Mouse (Mus musculus) MEL (cell line): ENCODE results near the gene Evl. TPM values are rescaled to one million over a fixed set of nuclear protein-coding genes. Genes with fewer than 3 reads are reported as not detected.

Experiments used
- DNase-seq: peaks from one replicate; pipeline ENCODE4 v3.0.0; 2011; ENCODE audit warnings: low read depth, low spot score
- H3K27ac ChIP-seq: 2 replicates; pipeline ENCODE4 v1.5.1; 2012; ENCODE audit warnings: low read depth, mild to moderate bottlenecking, control low read depth, low read length, moderate library complexity; ENCODE audit not compliant: control insufficient read depth
- H3K27me3 ChIP-seq, 2 experiments: fragments of 150-350 bp in 1 of 2; sonication (generic) in 1 of 2; 2 replicates each; pipeline ENCODE4 v1.6.1; 2012; ENCODE audit warnings: low read length in 2 of 2, mild to moderate bottlenecking in 2 of 2, improper control_type of control experiment in 1 of 2, moderate library complexity in 1 of 2; ENCODE audit not compliant: insufficient read depth in 2 of 2, control insufficient read depth in 1 of 2
- H3K36me3 ChIP-seq, 2 experiments: 2 replicates each; pipeline ENCODE4 v1.6.1; 2012 to 2014; ENCODE audit warnings: low read length in 2 of 2, improper control_type of control experiment in 1 of 2, inconsistent platforms in 1 of 2, mild to moderate bottlenecking in 1 of 2; ENCODE audit not compliant: insufficient read depth in 2 of 2, control insufficient read depth in 1 of 2
- H3K4me1 ChIP-seq, 2 experiments: fragments of 150-350 bp in 1 of 2; sonication (generic) in 1 of 2; 2 replicates each; pipeline ENCODE4 v1.6.1; 2012; ENCODE audit warnings: low read length in 2 of 2, improper control_type of control experiment in 1 of 2, mild to moderate bottlenecking in 1 of 2; ENCODE audit not compliant: insufficient read depth in 2 of 2, control insufficient read depth in 1 of 2
- H3K4me3 ChIP-seq, 2 experiments: fragments of 150-350 bp in 1 of 2; sonication (generic) in 1 of 2; 2 replicates each; pipeline ENCODE4 v1.5.1; 2012; ENCODE audit warnings: low read depth in 2 of 2, low read length in 2 of 2, mild to moderate bottlenecking in 2 of 2, moderate library complexity in 2 of 2, control low read depth in 1 of 2, improper control_type of control experiment in 1 of 2; ENCODE audit not compliant: control insufficient read depth in 1 of 2, insufficient read depth in 1 of 2
- H3K79me2 ChIP-seq: 2 replicates; pipeline ENCODE4 v1.6.1; 2012; ENCODE audit warnings: mild to moderate bottlenecking, low read length, moderate library complexity; ENCODE audit not compliant: control insufficient read depth, poor library complexity, insufficient read depth
- H3K9ac ChIP-seq: 2 replicates; pipeline ENCODE4 v1.6.1; 2012; ENCODE audit warnings: low read depth, mild to moderate bottlenecking, control low read depth, low read length, moderate library complexity; ENCODE audit not compliant: control insufficient read depth, poor library complexity, severe bottlenecking
- H3K9me3 ChIP-seq: fragments of 150-350 bp; sonication (generic); replicated peaks from 2 replicates; pipeline ENCODE4 v1.6.1; 2012; ENCODE audit warnings: mild to moderate bottlenecking, low read length, improper control_type of control experiment, moderate library complexity; ENCODE audit not compliant: insufficient read depth
- BHLHE40 ChIP-seq: IDR thresholded peaks from 2 replicates; pipeline ENCODE4 v1.6.1; 2012; ENCODE audit warnings: low read depth, mild to moderate bottlenecking, inconsistent platforms, low read length, improper control_type of control experiment, borderline replicate concordance
- CHD1 ChIP-seq: IDR thresholded peaks from 2 replicates; pipeline ENCODE4 v1.6.1; 2012; ENCODE audit warnings: low read depth, mild to moderate bottlenecking, inconsistent platforms, low read length, improper control_type of control experiment
- CHD2 ChIP-seq: IDR thresholded peaks from 2 replicates; pipeline ENCODE4 v1.6.1; 2011; ENCODE audit warnings: low read length, improper control_type of control experiment
- CTCF ChIP-seq, 3 experiments: IDR thresholded peaks in 2 of 3; conservative IDR thresholded peaks in 1 of 3; 2 replicates each; pipeline ENCODE4 v1.5.1; 2011 to 2012; ENCODE audit warnings: low read length in 3 of 3, low read depth in 2 of 3, mild to moderate bottlenecking in 2 of 3, improper control_type of control experiment in 1 of 3, inconsistent platforms in 1 of 3, mixed read lengths in 1 of 3, moderate library complexity in 1 of 3; ENCODE audit not compliant: control insufficient read depth in 1 of 3, insufficient read depth in 1 of 3, poor library complexity in 1 of 3, severe bottlenecking in 1 of 3
- E2F4 ChIP-seq: IDR thresholded peaks from 2 replicates; pipeline ENCODE4 v1.6.1; 2011; ENCODE audit warnings: low read depth, low read length, improper control_type of control experiment, borderline replicate concordance
- ELF1 ChIP-seq: IDR thresholded peaks from 2 replicates; pipeline ENCODE4 v1.6.1; 2014; ENCODE audit warnings: low read depth, mild to moderate bottlenecking, inconsistent platforms, low read length, improper control_type of control experiment, moderate library complexity
- EP300 ChIP-seq, 2 experiments: IDR thresholded peaks; 2 replicates each; pipeline ENCODE4 v1.6.1; 2011; ENCODE audit warnings: improper control_type of control experiment in 2 of 2, low read length in 2 of 2, low read depth in 1 of 2, mild to moderate bottlenecking in 1 of 2
- ETS1 ChIP-seq: IDR thresholded peaks from 2 replicates; pipeline ENCODE4 v1.6.1; 2012; ENCODE audit warnings: low read depth, mild to moderate bottlenecking, inconsistent platforms, low read length, improper control_type of control experiment, moderate library complexity
- GABPA ChIP-seq: IDR thresholded peaks from 2 replicates; pipeline ENCODE4 v1.6.1; 2012; ENCODE audit warnings: low read depth, mild to moderate bottlenecking, inconsistent platforms, low read length, improper control_type of control experiment, moderate library complexity
- KAT2A ChIP-seq: conservative IDR thresholded peaks from 2 replicates; pipeline ENCODE4 v1.6.1; 2012; ENCODE audit warnings: low read depth, low read length, improper control_type of control experiment, inconsistent platforms
- MAFK ChIP-seq: IDR thresholded peaks from 2 replicates; pipeline ENCODE4 v1.6.1; 2011; ENCODE audit warnings: low read depth, mild to moderate bottlenecking, low read length, improper control_type of control experiment, borderline replicate concordance
- MAX ChIP-seq: IDR thresholded peaks from 2 replicates; pipeline ENCODE4 v1.6.1; 2011; ENCODE audit warnings: low read length, improper control_type of control experiment
- MXI1 ChIP-seq: IDR thresholded peaks from 2 replicates; pipeline ENCODE4 v1.6.1; 2011; ENCODE audit warnings: mild to moderate bottlenecking, low read depth, low read length, improper control_type of control experiment
- MYB ChIP-seq: IDR thresholded peaks from 2 replicates; pipeline ENCODE4 v1.6.1; 2011; ENCODE audit warnings: mild to moderate bottlenecking, low read depth, low read length, improper control_type of control experiment
- NRF1 ChIP-seq: IDR thresholded peaks from 2 replicates; pipeline ENCODE4 v1.6.1; 2014; ENCODE audit warnings: low read depth, mild to moderate bottlenecking, inconsistent platforms, low read length, improper control_type of control experiment, moderate library complexity; ENCODE audit not compliant: poor library complexity, insufficient read depth, severe bottlenecking
- POLR2A ChIP-seq, 2 experiments: IDR thresholded peaks; 2 replicates each; pipeline ENCODE4 v1.6.1; 2011 to 2012; ENCODE audit warnings: low read length in 2 of 2, mild to moderate bottlenecking in 2 of 2, control low read depth in 1 of 2, improper control_type of control experiment in 1 of 2, low read depth in 1 of 2, moderate library complexity in 1 of 2; ENCODE audit not compliant: control insufficient read depth in 1 of 2, insufficient read depth in 1 of 2, poor library complexity in 1 of 2
- POLR2AphosphoS2 ChIP-seq: IDR thresholded peaks from 2 replicates; pipeline ENCODE4 v1.6.1; 2011; ENCODE audit warnings: low read length, improper control_type of control experiment
- POLR2AphosphoS5 ChIP-seq: IDR thresholded peaks from 2 replicates; pipeline ENCODE4 v1.6.1; 2012; ENCODE audit warnings: low read depth, borderline replicate concordance, mild to moderate bottlenecking, inconsistent platforms, low read length, moderate library complexity, mixed read lengths
- RAD21 ChIP-seq: IDR thresholded peaks from 2 replicates; pipeline ENCODE4 v1.6.1; 2011; ENCODE audit warnings: mild to moderate bottlenecking, low read depth, low read length, improper control_type of control experiment
- SIN3A ChIP-seq: IDR thresholded peaks from 2 replicates; pipeline ENCODE4 v1.6.1; 2012; ENCODE audit warnings: low read length, improper control_type of control experiment, inconsistent platforms
- TAL1 ChIP-seq: IDR thresholded peaks from 2 replicates; pipeline ENCODE4 v1.6.1; 2012; ENCODE audit warnings: mild to moderate bottlenecking, inconsistent platforms, low read length, moderate library complexity, mixed read lengths
- TBP ChIP-seq: IDR thresholded peaks from 2 replicates; pipeline ENCODE4 v1.8.0; 2011; ENCODE audit warnings: low read depth, low read length, improper control_type of control experiment
- TCF12 ChIP-seq: IDR thresholded peaks from 2 replicates; pipeline ENCODE4 v1.6.1; 2014; ENCODE audit warnings: low read depth, mild to moderate bottlenecking, inconsistent platforms, low read length, improper control_type of control experiment, moderate library complexity
- USF1 ChIP-seq: IDR thresholded peaks from 2 replicates; pipeline ENCODE4 v1.6.1; 2014; ENCODE audit warnings: low read depth, mild to moderate bottlenecking, inconsistent platforms, low read length, improper control_type of control experiment, moderate library complexity
- ZC3H11A ChIP-seq: IDR thresholded peaks from 2 replicates; pipeline ENCODE4 v1.6.1; 2012; ENCODE audit warnings: low read depth, mild to moderate bottlenecking, inconsistent platforms, low read length, improper control_type of control experiment
- ZMIZ1 ChIP-seq: IDR thresholded peaks from 2 replicates; pipeline ENCODE4 v1.6.1; 2012; ENCODE audit warnings: low read depth, mild to moderate bottlenecking, inconsistent platforms, low read length, improper control_type of control experiment, moderate library complexity
- ZNF384 ChIP-seq: IDR thresholded peaks from 2 replicates; pipeline ENCODE4 v1.6.1; 2012; ENCODE audit warnings: low read depth, mild to moderate bottlenecking, inconsistent platforms, low read length, improper control_type of control experiment
- polyA plus RNA-seq, 2 experiments: library from polyadenylated mRNA; stranded (reverse) in 1 of 2; unstranded in 1 of 2; fragments of >175 nt in 1 of 2; fragments of >200 nt in 1 of 2; gene quantifications; 2 replicates each; pipeline versions ENCODE4 v1.2.1 to v1.2.4; 2012; ENCODE audit warnings: low replicate concordance in 2 of 2, low read depth in 1 of 2; ENCODE audit not compliant: insufficient read length in 2 of 2, insufficient read depth in 1 of 2, missing spikeins in 1 of 2
- total RNA-seq: library from RNA; depleted of rRNA; stranded (reverse); fragments of 300-350 nt; gene quantifications from 2 replicates; pipeline ENCODE4 v1.2.3, GENCODE M21; 2012

The Evl gene
- total and polyA plus RNA-seq, 3 experiments = not detected

DNA sequence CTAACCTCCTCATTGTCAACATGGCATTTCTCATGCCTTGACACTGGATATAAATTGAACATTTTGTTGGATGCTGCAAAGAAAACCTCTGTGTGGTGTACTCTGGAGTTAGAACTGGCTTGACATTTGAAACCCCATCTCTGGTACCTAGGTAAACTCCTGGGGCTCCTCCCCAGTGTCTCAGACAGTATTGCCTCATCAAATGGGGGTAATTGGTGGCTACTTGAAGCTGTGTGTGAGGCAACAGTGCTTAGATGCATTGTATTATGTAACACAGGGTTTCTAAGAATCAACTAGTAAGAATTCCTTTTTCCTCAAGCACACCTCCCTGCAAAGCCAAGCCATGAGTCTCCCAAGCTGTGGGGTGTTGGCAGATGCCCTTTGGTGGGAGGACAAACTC, 93.3 kb downstream of the Evl start:
- Histone ChIP-seq H3K4me3 (no peak overlapping the region), H3K27ac (no peak overlapping the region), H3K9ac (no peak overlapping the region), H3K9me3 (no peaks in the 10 kb centered on the region), H3K79me2 (no peaks in the 10 kb centered on the region), H3K36me3 (no peaks in the 10 kb centered on the region), H3K27me3 (no peaks in the 10 kb centered on the region), H3K4me1 (no peaks in the 10 kb centered on the region)
- no peak for TF ChIP-seq SIN3A
- no peak for TF ChIP-seq ELF1
- TF ChIP-seq TCF12 = no peak
- TF ChIP-seq KAT2A = no peak
- no peak for TF ChIP-seq MAFK
- TF ChIP-seq ZMIZ1 = no peak
- TF ChIP-seq MXI1 = no peak
- TF ChIP-seq MYB = no peak
- no peak for TF ChIP-seq TBP
- TF ChIP-seq POLR2AphosphoS2 = no peak
- no peak for TF ChIP-seq POLR2AphosphoS5
- no peak for TF ChIP-seq MAX
- TF ChIP-seq ZC3H11A = no peak
- DNase-seq = no peak

- no peak for DNase-seq
Observed at GRCm38 (mm10) chr12:108651053-108651660, 96.6 kb downstream of the Evl start.

More at GRCm38 (mm10) chr12:108651053-108651660, 96.6 kb downstream of the Evl start:
- TF ChIP-seq NRF1 (no peak), GABPA (no peak), TCF12 (no peak), ZNF384 (no peak), CHD2 (no peak), POLR2A (IDR thresholded peaks at IDR 0.05; ENCODE audit: control insufficient read depth in 1 of 2, insufficient read depth in 1 of 2, low read depth in 1 of 2, low read length in 2 of 2, poor library complexity in 1 of 2) (no peak), POLR2AphosphoS2 (no peak), MAFK (no peak), RAD21 (no peak), E2F4 (no peak), TAL1 (no peak), CHD1 (no peak), MXI1 (no peak), TBP (no peak), EP300 (IDR thresholded peaks at IDR 0.05; ENCODE audit: low read depth in 1 of 2, low read length in 2 of 2) (no peak), CTCF (IDR thresholded peaks at IDR 0.05 in 2 of 3, conservative IDR thresholded peaks at IDR 0.05 in 1 of 3; ENCODE audit: control insufficient read depth in 1 of 3, insufficient read depth in 1 of 3, low read depth in 2 of 3, low read length in 3 of 3, poor library complexity in 1 of 3, severe bottlenecking in 1 of 3) (no peak), USF1 (no peak), POLR2AphosphoS5 (no peak), ETS1 (no peak), BHLHE40 (no peak)
- no peaks in the 10 kb centered on the region for H3K79me2 ChIP-seq
- no peaks in the 10 kb centered on the region for H3K9me3 ChIP-seq
- no peaks in the 10 kb centered on the region for H3K36me3 ChIP-seq
- no peaks in the 10 kb centered on the region for H3K4me1 ChIP-seq
- no peak overlapping the region for H3K9ac ChIP-seq
- H3K4me3 ChIP-seq = no peak overlapping the region
- no peaks in the 10 kb centered on the region for H3K27me3 ChIP-seq
- H3K27ac ChIP-seq = no peak overlapping the region
